Mouse (Mus musculus) brain, embryonic 14.5 days (tissue): ENCODE data around the gene Tmem178b. TPM values are rescaled to one million over a fixed set of nuclear protein-coding genes. Genes with fewer than 3 reads are reported as not detected.
A peak's percentile ranks its signal among the peaks of the same experiment; 100 is the strongest.

Source experiments
- DNase-seq: peaks from one replicate; pipeline ENCODE4 v3.0.0-alpha.2; 2011; ENCODE audit warnings: low read depth
- CTCF ChIP-seq: fragments of 200-500 bp; IDR thresholded peaks from 2 replicates; pipeline ENCODE4 v1.5.1; 2012; ENCODE audit warnings: inconsistent platforms, mild to moderate bottlenecking, moderate library complexity, borderline replicate concordance; ENCODE audit not compliant: insufficient read depth, insufficient read length; ENCODE audit errors: extremely low read depth
- POLR2A ChIP-seq: fragments of 200-500 bp; IDR thresholded peaks from 2 replicates; pipeline ENCODE4 v1.6.1; 2012; ENCODE audit warnings: mild to moderate bottlenecking, inconsistent platforms, borderline replicate concordance; ENCODE audit not compliant: poor library complexity, insufficient read depth, insufficient read length, severe bottlenecking; ENCODE audit errors: extremely low read depth
- polyA plus RNA-seq: library from polyadenylated mRNA; depleted of rRNA; stranded (reverse); fragments of >200 nt; gene quantifications from 2 replicates; pipeline ENCODE4 v1.2.3, GENCODE M21; 2012

Tmem178b gene
- polyA plus RNA-seq, 1 experiment: 84.9 TPM

DNA sequence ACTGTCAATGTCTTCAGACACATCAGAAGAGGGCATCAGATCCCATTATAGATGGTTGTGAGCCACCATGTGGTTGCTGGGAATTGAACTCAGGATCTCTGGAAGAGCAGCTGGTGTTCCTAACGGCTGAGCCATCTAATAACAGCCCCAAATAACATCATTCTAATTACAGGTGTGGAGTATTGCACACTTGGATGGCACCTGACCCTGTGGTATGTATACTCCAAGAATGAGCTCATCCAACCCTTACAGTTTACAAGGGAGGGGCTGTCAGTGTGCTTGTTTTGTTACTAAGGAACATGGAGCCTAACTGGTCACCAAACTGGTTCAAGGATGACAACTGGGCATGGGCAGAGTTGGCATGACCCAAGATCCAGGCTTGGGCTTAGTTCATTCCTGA is 190.8 kb downstream of the Tmem178b start:
- DNase-seq: no peak
- TF ChIP-seq POLR2A: no peak
- TF ChIP-seq CTCF: no peak

DNA sequence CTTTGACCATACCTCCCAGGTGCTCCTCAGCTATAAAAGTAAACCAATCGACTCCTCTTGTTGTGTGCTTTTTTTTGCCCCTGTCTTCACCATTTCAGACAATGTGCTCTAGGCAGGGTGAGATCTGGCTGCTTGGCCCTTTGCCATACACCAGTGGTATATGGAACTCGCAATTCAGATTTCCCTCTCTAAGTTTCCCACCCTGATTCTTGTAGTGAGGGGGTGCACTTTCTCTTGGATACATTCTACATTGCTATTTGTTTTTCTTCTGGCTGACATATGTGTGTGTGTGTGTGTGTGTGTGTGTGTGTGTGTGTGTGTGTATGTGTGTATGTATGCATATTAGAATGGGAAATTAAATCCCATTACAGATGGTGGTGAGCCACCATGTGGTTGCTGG is 191.3 kb downstream of the Tmem178b start:
- peak; percentile 56 for DNase-seq
- TF ChIP-seq CTCF (no peak), POLR2A (no peak)

DNA sequence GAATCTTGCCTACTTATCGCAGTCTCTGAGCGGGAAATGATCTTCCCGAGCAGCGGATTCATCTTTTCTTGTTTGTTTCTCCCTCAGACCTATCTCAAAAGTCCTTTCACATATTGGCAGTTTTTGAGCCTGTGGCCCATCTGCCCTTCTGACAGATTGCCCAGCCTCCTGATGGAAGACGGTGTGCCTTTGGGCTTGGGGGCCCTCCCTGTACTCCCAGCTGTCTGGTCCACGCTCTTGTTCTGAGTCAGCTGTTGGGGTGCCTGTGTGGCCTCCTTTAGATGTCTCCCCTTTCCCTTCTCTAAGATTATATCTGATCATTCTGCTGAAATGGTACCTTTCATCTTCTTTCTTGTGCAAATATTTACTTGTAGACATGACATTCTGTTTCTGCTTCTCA is 195.4 kb downstream of the Tmem178b start:
- peak; percentile 27 for DNase-seq
- no peak for TF ChIP-seq POLR2A
- no peak for TF ChIP-seq CTCF

DNA sequence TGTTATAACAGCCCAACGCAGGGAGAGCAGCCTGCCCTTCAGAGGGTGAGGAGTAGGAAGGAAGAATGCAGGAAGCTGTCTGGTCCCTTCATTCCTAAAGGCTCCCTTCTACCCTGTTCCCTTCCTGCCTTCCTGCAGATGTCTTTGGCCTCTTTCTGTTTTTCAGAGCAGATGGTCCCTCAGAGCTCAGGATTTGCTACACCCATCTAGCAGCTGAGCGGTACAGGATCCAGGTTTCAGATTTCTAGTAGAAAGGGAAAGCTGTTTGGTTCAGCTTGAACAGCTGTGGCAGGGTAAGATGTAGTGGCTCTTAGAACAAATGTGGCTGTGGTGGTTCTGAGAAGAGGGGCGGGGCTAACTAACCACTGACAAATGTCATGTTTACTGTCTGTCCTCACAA is 197.9 kb downstream of the Tmem178b start:
- DNase-seq: peak; percentile 68
- TF ChIP-seq CTCF (no peak), POLR2A (no peak)

DNA sequence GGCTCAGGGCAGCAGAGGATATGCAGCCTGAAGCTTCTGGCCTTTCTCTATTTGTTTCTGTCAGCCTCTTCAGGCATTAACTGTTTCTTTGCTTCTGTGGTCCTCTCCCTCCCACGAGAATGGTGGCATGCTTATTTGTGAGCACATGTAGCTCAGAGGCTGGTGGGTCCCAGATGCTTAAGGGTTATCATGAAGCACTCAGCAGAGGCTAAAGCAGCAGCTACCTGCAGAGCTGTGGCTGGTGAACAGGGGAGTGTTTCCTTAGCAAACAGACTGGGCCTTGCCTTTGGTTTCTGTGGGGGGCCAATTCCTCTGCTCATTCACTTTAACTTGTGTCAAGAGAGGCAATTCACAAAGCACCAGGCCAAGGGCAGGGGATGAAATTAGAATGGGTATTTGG is 203.0 kb downstream of the Tmem178b start:
- peak; percentile 68 for DNase-seq
- no peak for TF ChIP-seq POLR2A
- TF ChIP-seq CTCF: no peak

DNA sequence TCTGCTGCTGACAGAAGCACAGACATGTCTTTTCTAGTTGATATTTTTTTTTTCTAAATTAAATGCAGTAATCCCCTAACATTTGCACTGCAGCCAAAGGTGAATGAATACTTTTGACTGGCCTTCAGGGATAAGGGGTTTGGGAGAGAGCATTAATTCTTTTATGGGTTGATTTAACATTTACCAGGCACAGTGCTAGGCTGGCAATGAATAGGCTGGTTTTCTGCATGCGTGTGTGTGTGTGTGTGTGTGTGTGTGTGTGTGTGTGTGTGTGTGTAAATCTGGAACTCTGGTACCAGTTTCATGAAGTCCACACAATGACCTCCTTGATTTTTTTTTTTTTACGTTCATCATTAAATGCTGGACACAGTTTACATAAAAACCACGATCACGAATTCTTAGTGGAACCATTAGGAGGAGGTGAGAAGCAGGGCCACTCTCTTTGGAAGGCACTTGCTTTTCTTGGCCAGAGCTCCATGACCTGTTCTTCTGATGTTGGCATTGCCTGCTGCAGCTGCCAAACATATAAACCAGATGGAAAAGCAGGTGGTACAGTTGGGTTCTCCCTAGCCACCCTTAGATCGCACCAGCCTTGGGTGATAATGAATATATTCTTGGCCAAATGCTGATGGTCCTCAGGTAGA is 203.7 kb downstream of the Tmem178b start:
- TF ChIP-seq CTCF: no peak
- no peak for TF ChIP-seq POLR2A
- DNase-seq: no peak

DNA sequence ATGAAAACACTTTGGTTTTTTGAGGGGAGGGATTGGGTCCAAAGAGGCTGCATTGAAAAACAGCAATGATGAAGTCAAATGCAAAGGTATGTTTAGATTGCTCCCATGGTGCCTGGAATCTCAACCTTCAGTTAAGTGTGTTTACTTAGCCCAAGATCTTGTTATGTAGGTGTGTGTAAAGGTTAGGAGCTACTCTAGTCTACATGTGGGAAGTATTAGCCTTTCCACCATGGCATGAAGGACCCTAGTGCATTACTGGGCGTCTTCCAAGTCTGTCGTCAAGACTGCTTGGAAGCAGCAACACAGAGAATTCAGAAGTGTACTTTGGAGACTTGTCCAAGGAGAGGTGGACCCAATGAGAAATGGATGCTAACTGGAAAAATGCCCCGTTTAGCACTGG is 205.3 kb downstream of the Tmem178b start:
- no peak for TF ChIP-seq CTCF
- no peak for TF ChIP-seq POLR2A
- DNase-seq: no peak

DNA sequence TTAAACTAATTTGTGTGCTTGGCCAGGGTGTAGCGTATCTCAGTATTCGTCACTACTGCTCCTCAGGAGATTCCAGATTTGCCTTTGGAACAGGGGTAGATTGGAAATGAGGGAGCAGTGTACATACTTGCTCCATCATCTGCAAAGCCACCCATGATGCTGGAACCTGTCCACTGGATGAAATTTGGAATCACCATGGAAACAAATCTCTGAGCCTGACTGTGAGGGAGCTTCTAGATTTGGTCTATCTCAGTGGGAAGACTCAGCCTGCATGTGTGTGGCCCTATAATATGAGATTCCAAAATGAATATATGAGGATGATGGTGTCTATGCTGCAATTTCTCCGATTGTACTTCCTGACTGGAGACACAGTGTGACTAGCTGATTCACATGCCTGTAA is 210.7 kb downstream of the Tmem178b start:
- DNase-seq: no peak

DNA sequence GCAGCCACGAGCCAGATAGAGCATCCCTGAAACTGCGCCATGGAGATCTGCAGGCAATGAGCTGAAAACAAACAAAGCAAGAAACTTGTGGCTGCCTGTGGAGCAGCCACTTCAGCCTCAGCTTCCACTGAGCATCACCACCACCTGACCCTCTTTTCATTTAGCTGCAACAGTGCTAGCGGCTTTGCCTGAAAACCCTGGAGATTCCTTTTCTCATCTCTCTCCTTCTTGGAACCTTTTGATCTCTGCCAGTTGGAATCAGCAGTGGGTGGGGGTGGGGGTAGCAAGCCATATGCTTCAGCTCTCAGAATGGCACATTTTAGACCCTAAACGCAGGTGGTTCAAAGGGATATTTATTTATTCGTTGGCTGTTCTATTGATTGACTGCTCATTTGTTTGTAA is 218.2 kb downstream of the Tmem178b start:
- DNase-seq: peak; percentile 78
- no peak for TF ChIP-seq CTCF
- TF ChIP-seq POLR2A: no peak

More for the DNA sequence above, 210.7 kb downstream of the Tmem178b start:
- no peak for TF ChIP-seq POLR2A
- TF ChIP-seq CTCF: no peak

DNA sequence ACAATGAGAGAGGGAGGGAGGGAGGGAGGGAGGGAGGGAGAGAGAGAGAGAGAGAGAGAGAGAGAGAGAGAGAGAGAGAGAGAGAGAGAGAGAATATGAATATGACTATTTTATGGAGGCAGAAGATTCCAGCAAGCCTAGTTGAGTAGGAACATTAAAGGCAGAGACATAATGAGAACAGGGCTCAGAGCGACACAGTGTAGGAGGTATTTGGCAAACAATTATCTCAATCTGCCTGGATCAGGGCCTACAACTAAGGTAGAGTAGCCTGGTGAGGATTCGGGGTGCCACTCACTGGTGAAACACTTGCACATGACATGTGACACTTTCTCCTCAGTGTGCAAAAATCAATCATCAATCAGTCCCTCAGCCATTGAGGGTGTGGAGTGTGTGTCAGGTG is 225.4 kb downstream of the Tmem178b start:
- TF ChIP-seq POLR2A (no peak), CTCF (no peak)
- DNase-seq: no peak

DNA sequence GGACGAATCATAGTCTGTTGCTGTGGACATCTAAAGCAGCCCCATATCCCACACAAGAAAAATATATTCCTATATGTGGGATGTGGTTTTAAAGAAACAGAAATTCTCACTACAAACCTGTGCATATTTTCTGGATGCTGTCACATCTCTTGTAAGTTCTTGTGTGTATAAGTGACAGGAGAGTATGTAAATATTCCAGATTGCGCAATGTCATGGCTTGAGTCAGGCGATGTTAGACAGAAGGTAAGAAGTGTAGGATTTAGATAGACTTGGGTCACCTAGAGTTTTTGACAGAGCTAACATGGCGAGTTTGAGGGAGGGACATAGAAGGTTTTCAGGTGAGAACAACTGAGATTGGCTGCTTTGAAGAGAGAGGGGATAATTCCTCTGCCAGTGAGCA is 228.7 kb downstream of the Tmem178b start:
- no peak for DNase-seq
- TF ChIP-seq CTCF (no peak), POLR2A (no peak)

DNA sequence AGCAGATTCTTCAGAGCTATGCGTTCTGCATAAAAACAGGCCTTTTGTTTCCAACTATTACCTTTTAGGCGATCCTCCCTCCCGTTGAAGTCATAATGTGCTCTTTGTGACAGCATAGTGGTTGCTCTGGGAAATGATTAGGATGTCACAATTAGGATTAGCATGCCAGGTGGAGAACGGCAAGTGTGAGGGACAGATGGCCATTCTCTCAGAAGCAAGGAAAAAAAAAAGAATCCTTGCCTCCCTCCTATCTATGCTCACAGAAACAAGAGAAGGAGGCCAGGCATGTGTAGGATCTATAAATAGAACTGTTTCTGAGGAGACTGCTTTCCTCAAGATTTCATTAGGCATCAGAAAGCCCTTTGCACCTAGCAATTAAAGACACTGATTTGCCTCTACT is 229.8 kb downstream of the Tmem178b start:
- peak; percentile 85 for DNase-seq

More for the DNA sequence above, 229.8 kb downstream of the Tmem178b start:
- TF ChIP-seq POLR2A (no peak), CTCF (no peak)
